Mouse (Mus musculus) kidney, postnatal 36 days (tissue): Measurements from ENCODE around the gene Bche.

Source experiments
- DNase-seq, 2 experiments: peaks; one replicate each; pipeline ENCODE4 v3.0.0; 2021 to 2022; ENCODE audit warnings: mixed read lengths in 2 of 2

The Bche gene

DNA sequence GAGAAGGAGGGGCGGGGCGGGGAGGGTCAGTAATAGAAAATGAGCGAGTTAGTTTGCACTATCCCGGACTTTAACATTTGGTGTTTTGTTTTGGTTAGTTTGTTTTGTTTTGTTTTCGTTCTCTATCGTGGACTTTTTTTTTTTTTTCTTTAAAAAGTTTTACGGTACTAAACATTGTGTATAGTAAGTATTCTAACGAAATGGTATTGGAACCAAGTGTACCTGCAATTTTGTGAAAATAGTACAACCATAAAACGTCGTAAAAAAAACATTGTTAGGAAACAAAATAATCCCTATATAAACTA, at the start of gene Bche:
Bche (minus strand) TSS at position 6 of the 305 bp plus-strand sequence.
- DNase-seq = no peak

GRCm38 (mm10) chr3:73741998-73742397, 33.8 kb upstream of the Bche start:
- DNase-seq = no peak

DNA sequence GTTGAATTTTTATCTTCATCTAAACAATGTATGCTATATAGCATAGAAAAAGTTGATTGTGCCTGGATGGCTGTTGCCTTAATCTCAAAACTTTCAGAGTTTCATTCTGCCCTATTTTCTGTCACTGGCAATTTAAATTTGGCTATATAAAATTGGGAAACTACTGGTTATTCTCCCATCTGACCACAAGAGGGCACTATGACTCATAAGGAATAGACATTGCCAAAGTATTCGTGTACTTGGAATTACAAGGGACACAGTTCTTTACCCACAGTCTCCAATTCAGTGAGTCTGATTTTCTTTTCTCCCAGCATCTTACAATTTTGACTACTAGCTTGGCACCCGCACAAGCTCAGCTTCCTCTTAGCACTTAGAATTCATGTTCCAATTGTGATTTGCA, 23.5 kb upstream of the Bche start:
- no peak for DNase-seq

DNA sequence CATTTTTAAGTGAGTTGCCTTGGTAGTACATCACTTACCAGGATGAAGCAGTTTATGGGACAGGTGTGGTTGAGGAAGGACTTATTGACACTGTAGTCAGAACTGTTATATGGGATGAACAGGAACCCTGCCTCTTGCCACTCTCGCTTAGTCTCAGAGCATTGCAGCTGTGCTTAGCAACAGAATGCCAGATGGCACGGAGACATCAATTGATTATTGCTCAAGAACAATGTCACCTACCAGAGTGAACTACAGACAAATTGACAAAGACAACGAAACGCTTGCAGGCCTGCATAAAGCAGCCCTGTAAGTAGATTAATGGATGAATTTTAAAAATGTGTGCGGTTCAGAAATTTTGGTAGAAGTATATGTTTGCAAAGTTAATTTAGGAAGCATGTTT, 21.3 kb upstream of the Bche start:
- no peak for DNase-seq

DNA sequence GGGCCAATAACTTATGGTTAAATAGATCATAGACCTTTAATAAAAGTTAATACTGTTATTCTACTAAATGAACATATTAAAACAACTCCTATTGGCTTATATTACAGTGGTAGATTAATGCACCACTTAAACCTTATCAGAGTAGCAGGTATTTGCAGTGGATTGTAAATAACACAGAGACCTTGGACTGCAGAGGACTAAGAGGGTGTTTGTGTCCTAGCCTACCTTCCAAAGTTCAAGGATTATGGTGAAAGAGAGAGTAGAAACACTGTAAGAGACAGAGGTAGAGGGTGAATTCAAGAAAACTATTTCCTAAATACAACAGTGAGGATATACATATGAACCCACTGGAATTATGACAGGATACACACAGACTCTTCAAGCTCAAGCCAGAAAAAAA, 17.5 kb upstream of the Bche start:
- DNase-seq = no peak

- DNase-seq = no peak
Observed at GRCm38 (mm10) chr3:73724869-73725268, 16.7 kb upstream of the Bche start.

GRCm38 (mm10) chr3:73717610-73718284, 9.5 kb upstream of the Bche start:
- no peak for DNase-seq

GRCm38 (mm10) chr3:73709871-73710270, 1.7 kb upstream of the Bche start:
- DNase-seq = no peak

DNA sequence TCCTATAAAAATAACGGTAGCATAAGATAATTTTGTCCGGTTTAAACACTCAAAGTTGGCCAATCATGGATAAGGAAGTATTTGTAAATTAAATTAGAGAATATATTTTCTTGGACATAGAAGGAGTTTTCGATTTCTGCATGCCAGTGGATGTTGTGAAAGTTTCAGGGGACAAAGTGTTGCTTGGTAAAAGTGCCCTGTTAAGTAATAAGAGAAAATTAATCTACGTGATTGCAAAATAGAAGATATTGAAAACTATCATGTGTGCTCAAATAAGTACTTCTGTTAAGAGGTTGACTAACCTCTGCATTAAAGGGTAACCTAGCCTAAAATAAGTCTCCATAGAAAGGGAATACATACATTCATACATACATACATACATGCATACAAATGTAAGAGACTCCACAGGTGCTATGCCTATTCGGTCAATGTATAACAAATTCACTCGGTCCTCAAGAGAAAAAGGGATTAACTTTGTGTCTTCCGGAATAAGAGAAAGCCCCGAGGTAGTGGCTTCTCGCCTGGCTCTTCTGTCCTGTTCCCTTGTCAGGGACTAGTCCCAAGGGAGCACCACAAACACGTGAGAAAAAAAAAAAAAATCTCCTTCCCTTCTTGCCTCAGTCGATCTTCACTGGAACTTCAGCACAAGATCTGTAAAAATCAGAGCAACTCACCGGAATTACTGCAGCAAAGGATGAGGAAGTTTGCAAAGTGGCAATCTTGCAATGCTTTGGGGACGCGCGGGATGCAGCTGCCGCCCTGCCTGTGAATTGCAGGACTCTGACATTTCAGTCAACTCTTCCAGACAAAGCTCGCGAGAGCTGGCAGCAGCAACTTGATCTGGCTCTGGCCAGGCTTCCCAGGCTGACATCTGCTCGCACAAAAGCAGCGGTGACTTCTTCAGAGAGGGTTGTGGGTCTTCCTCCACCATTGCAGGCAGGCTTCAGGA, 480 bp downstream of the Bche start:
- peak; percentile 17 to 62 for DNase-seq

- no peak for DNase-seq
Observed at GRCm38 (mm10) chr3:73706544-73706943, 1.7 kb downstream of the Bche start.

- DNase-seq = no peak
Observed at GRCm38 (mm10) chr3:73698889-73699288, 9.3 kb downstream of the Bche start.

GRCm38 (mm10) chr3:73673333-73673732, 34.9 kb downstream of the Bche start:
- DNase-seq = no peak

GRCm38 (mm10) chr3:73668172-73668571, 40.0 kb downstream of the Bche start:
- no peak for DNase-seq

- no peak for DNase-seq
Observed at GRCm38 (mm10) chr3:73667245-73668131, 40.7 kb downstream of the Bche start.

DNA sequence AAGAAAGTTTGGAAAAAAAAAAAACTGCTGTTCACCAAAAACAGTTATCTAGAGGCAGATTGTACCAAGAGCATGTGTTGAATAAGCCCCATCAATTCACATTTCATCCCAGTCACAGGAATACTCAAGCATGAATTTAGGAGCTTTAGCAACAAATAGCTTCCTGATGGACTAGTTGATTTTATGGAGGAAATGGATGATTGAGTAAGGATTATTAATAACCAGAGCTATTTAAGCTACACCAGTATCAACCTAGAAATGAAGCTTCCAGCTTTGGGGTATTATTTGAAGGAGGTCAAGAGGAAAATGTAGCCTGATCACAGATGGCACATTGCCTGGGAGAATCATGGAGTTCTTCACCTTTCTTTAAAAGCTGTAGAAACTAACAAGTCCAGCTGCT, 57.9 kb downstream of the Bche start:
- DNase-seq = no peak

GRCm38 (mm10) chr3:73647064-73647463, 61.2 kb downstream of the Bche start:
- no peak for DNase-seq

GRCm38 (mm10) chr3:73611421-73611820, 96.8 kb downstream of the Bche start:
- no peak for DNase-seq

- DNase-seq = no peak
Observed at GRCm38 (mm10) chr3:73591757-73592533, 116.3 kb downstream of the Bche start.
